Mouse (Mus musculus) macrophage (primary cell): Measurements from ENCODE around the gene Stk11ip. TPM values are rescaled to one million over a fixed set of nuclear protein-coding genes. Genes with fewer than 3 reads are reported as not detected.

Experiments used
- H3K27ac ChIP-seq: fragments of 350-480 bp; formaldehyde crosslinking; 2 replicates; pipeline ENCODE4 v1.9.0; 2021
- H3K36me3 ChIP-seq: fragments of 350-480 bp; formaldehyde crosslinking; 2 replicates; pipeline ENCODE4 v1.9.0; 2021; ENCODE audit errors: inconsistent target
- H3K4me3 ChIP-seq: fragments of 350-480 bp; formaldehyde crosslinking; 2 replicates; pipeline ENCODE4 v1.9.0; 2021; ENCODE audit errors: inconsistent target
- H3K79me2 ChIP-seq: fragments of 350-480 bp; formaldehyde crosslinking; 2 replicates; pipeline ENCODE4 v1.9.0; 2021; ENCODE audit errors: inconsistent target
- WGBS: methylation state at CpG from one replicate; pipeline ENCODE4 v1.1.7; 2026; ENCODE audit warnings: inconsistent platforms; ENCODE audit not compliant: missing documents; 5-methylcytosine and 5-hydroxymethylcytosine counted together
- polyA plus RNA-seq: library from polyadenylated mRNA; stranded (reverse); fragments of 250-400 nt; gene quantifications from 3 replicates; pipeline ENCODE4 v1.2.4, GENCODE M21; 2018; ENCODE audit warnings: inconsistent platforms

Gene Stk11ip
- polyA plus RNA-seq, 1 experiment from 2014 or later: 47.0 TPM

DNA sequence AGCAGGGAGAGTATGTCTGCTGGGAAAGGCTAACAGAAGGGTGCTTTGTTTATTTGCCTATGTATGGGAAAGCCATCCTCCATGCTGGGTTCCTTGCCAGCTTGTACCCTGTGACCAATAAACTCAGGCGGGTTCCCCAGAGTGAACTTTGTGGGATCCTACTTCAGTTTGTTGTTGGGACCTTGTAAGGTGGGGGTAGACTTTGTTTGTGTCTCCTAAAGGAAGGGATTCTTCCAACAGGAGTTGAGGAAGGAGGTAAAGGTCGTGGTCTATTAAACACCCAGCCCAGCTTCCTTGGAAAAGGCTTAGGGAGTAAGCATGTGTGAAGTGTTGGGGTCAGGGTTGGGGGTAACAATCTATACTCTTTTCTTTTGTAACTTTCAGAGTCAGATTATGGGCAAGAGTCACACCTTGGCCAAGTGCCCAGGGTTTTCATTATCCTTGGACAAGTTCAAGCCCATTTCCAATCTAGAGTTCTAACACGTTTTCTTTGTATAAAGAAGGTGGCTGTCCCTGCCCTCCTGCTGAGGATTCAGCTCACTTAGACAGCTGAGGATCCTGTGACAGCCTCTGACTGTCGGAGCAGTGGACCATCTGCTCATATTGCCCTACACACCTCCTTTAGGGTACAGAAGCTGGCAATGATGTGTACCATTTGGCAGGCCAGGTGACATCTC, 40.0 kb downstream of the Stk11ip start:
- 78% methylated on average over 4 of the region's 4 CpGs for WGBS
- H3K36me3 ChIP-seq: no peaks in the 10 kb centered on the region
- H3K27ac ChIP-seq: no peak overlapping the region
- H3K79me2 ChIP-seq: no peaks in the 10 kb centered on the region
- H3K4me3 ChIP-seq: no peak overlapping the region

GRCm38 (mm10) chr1:75561898-75562238, 40.5 kb downstream of the Stk11ip start:
- WGBS: 71% methylated on average over 1 of the region's 1 CpGs
- H3K27ac ChIP-seq: no peak overlapping the region

DNA sequence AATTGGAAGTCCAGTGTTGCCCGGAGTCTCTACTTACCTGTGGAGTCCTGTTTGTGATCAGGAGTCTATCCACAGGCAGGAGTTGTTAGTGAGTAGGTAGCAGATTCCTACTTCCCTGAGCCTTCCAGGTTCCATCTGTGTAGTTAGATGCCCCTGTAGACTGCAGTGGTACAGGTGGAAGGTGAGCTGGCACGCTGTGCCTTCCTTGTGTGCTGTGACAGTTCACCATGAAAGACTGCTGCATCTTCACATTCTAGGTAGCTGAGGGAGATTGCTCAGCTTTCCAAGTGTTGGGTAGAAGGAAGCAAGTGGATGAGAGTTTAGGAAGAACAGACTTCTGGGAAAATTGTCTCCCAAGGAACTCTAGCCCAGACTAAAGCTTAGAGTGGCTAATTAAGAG, 42.8 kb downstream of the Stk11ip start:
- WGBS: 100% methylated on average over 2 of the region's 2 CpGs
- Histone ChIP-seq H3K27ac (no peak overlapping the region), H3K36me3 (no peaks in the 10 kb centered on the region)

More at GRCm38 (mm10) chr1:75561898-75562238, 40.5 kb downstream of the Stk11ip start:
- Histone ChIP-seq H3K4me3 (no peak overlapping the region), H3K36me3 (no peaks in the 10 kb centered on the region), H3K79me2 (no peaks in the 10 kb centered on the region)

GRCm38 (mm10) chr1:75564916-75565315, 43.6 kb downstream of the Stk11ip start:
- no peak overlapping the region for H3K27ac ChIP-seq

More for the DNA sequence above, 42.8 kb downstream of the Stk11ip start:
- Histone ChIP-seq H3K79me2 (no peaks in the 10 kb centered on the region), H3K4me3 (no peak overlapping the region)

GRCm38 (mm10) chr1:75565616-75566015, 44.3 kb downstream of the Stk11ip start:
- H3K27ac ChIP-seq: no peak overlapping the region
- no peak overlapping the region for H3K4me3 ChIP-seq
- H3K79me2 ChIP-seq: no peaks in the 10 kb centered on the region
- no peaks in the 10 kb centered on the region for H3K36me3 ChIP-seq
- WGBS: 14% methylated on average over 9 of the region's 9 CpGs

More at GRCm38 (mm10) chr1:75564916-75565315, 43.6 kb downstream of the Stk11ip start:
- H3K36me3 ChIP-seq: no peaks in the 10 kb centered on the region
- H3K4me3 ChIP-seq: no peak overlapping the region
- 60% methylated on average over 5 of the region's 5 CpGs for WGBS
- no peaks in the 10 kb centered on the region for H3K79me2 ChIP-seq

- no peak overlapping the region for H3K27ac ChIP-seq
- H3K36me3 ChIP-seq: no peaks in the 10 kb centered on the region
- WGBS: 89% methylated on average over 6 of the region's 6 CpGs
- H3K79me2 ChIP-seq: no peaks in the 10 kb centered on the region
- H3K4me3 ChIP-seq: no peak overlapping the region
Observed at GRCm38 (mm10) chr1:75570403-75570802, 49.1 kb downstream of the Stk11ip start.

DNA sequence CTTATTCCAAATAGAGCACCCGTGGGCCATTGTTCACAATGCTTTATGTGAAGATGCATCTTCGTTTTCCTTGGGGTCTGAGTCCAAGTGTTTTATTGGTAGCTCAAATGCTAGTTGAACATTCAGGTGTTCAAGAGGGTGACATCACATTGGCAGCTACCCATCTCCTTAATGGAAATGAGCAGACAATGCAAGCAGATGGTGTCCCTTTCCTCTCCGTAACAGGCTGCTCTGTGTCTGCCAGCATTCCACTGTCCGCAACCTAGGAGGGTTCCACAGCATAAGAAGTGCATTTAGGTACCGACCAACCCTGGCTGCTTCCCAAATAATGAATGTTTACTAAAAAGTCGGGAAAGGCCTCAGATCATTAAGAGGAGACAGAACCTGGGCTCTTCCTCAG, 51.4 kb downstream of the Stk11ip start:
- no peaks in the 10 kb centered on the region for H3K36me3 ChIP-seq
- no peaks in the 10 kb centered on the region for H3K79me2 ChIP-seq
- 82% methylated on average over 6 of the region's 6 CpGs for WGBS
- H3K27ac ChIP-seq: no peak overlapping the region
- no peak overlapping the region for H3K4me3 ChIP-seq

GRCm38 (mm10) chr1:75573715-75574114, 52.4 kb downstream of the Stk11ip start:
- 84% methylated on average over 7 of the region's 7 CpGs for WGBS
- Histone ChIP-seq H3K4me3 (no peak overlapping the region), H3K36me3 (no peaks in the 10 kb centered on the region), H3K79me2 (no peaks in the 10 kb centered on the region), H3K27ac (no peak overlapping the region)

GRCm38 (mm10) chr1:75574476-75575310, 53.4 kb downstream of the Stk11ip start:
- WGBS: 81% methylated on average over 17 of the region's 17 CpGs
- no peak overlapping the region for H3K27ac ChIP-seq

DNA sequence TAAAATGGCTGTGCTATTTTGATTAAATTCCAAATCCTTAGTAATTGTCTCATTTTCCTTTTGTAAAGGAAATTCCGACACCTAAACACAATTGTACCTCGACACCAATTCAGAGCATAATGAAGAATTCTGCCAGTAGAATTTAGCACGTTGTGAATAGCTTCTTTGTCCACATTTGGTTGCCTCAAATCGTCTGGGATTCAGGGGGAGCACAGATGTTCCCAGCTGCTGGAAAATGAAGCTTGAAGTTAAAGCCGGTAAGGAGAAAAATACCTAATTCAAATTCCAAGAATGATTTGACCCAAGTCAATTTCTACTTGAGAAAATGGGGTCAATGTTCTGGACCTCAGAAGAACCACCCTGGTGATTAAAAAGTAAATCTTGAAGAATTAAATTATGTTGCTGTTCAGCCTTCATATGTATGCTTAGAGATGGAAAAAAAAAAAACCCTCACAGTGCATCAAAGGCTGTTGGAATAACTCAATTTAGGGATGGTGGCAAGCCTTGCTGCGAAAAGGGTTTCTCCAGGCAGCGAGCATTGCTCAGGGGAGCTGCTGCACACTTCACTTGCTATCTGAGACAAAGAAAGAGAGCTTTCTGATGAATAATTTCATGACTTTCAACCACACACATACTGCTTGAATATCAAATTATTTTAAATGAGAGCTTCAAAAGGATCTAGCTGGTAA, 60.8 kb downstream of the Stk11ip start:
- H3K79me2 ChIP-seq: no peaks in the 10 kb centered on the region
- 77% methylated on average over 7 of the region's 7 CpGs for WGBS
- no peaks in the 10 kb centered on the region for H3K36me3 ChIP-seq
- H3K4me3 ChIP-seq: no peak overlapping the region
- no peak overlapping the region for H3K27ac ChIP-seq

More at GRCm38 (mm10) chr1:75574476-75575310, 53.4 kb downstream of the Stk11ip start:
- Histone ChIP-seq H3K79me2 (no peaks in the 10 kb centered on the region), H3K4me3 (no peak overlapping the region), H3K36me3 (no peaks in the 10 kb centered on the region)

GRCm38 (mm10) chr1:75582625-75582956, 61.3 kb downstream of the Stk11ip start:
- Histone ChIP-seq H3K27ac (no peak overlapping the region), H3K4me3 (no peak overlapping the region), H3K36me3 (no peaks in the 10 kb centered on the region), H3K79me2 (no peaks in the 10 kb centered on the region)
- WGBS: 95% methylated on average over 5 of the region's 5 CpGs

DNA sequence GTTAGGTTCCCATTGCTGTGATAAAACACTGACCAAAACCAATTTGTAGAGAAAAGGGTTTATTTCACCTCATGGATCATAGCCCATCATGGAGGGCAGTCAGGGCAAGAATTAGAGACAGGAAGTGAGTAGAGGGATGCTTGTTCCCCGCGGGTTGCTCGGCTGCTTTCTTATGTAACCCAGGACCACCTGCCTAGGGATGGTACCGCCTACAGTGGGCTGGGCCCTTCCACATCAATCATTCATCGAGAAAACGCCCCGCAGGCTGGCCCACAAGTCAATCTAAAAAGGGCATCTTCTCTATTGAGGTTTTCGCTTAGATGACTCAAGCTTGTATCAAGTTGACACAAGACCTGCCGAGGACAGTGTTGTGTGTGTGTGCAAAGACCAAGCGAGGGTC, 61.7 kb downstream of the Stk11ip start:
- Histone ChIP-seq H3K36me3 (no peaks in the 10 kb centered on the region), H3K4me3 (no peak overlapping the region), H3K79me2 (no peaks in the 10 kb centered on the region), H3K27ac (no peak overlapping the region)
- WGBS: 70% methylated on average over 10 of the region's 10 CpGs

GRCm38 (mm10) chr1:75586791-75587190, 65.5 kb downstream of the Stk11ip start:
- Histone ChIP-seq H3K79me2 (no peaks in the 10 kb centered on the region), H3K27ac (no peak overlapping the region), H3K36me3 (no peaks in the 10 kb centered on the region), H3K4me3 (no peak overlapping the region)
- WGBS: 87% methylated on average over 3 of the region's 3 CpGs
